Mouse (Mus musculus): ENCODE measurements around the gene Rmdn2.

The Rmdn2 gene

GRCm38 (mm10) chr17:79615897-79616296 is 4.2 kb downstream of the Rmdn2 start:
- no peak for DNase-seq (ENCODE audit: low read depth, low spot score)

GRCm38 (mm10) chr17:79616621-79617020 is 5.0 kb downstream of the Rmdn2 start:
- DNase-seq (ENCODE audit: low read depth, low spot score), result no peak

- DNase-seq (ENCODE audit: low read depth, low spot score), result no peak
Measured at GRCm38 (mm10) chr17:79618455-79618854, 6.8 kb downstream of the Rmdn2 start.

- no peak for DNase-seq (ENCODE audit: low read depth, low spot score)
Measured at GRCm38 (mm10) chr17:79618984-79619383, 7.3 kb downstream of the Rmdn2 start.

DNA sequence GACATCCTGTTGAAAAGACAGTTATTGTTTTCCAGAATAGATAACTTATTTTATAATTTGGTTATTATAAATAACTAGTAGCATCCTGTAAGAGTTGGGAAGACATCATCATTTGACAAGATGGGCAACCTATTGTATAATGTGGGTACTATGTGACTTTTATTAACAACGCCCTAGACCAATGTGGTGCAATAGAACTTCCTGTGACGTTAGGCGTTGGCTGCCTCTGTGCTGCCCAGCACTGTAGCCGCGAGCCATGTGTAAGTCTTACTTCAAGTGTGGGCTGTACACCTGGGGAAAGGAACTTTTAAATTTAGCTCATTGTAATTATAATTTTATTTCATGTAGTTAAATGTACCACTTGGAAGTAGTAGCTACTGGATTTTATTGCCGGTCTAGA is 10.4 kb downstream of the Rmdn2 start:
- no peak for DNase-seq (ENCODE audit: low read depth, low spot score)

DNA sequence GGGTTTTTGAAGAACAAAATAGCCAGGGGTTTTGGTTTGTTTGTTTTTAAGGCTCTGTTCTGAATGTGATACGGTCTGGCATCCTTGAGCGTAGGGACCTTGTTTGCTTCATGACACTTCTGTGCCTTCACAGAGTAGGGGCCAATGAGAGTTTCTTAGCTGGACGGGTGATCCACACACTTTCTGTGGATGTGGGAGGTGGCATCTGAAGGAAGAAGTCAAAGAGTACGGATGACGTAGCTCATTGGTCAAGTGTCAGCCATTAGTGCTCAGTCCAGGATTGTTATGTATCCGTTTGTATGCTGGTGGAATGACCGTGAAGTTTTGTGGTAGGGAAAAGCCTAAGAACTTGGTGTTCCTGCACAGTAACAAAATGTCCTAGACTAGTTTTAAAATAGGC is 10.9 kb downstream of the Rmdn2 start:
- DNase-seq (ENCODE audit: low read depth, low spot score), result no peak

GRCm38 (mm10) chr17:79623841-79624240 is 12.2 kb downstream of the Rmdn2 start:
- DNase-seq (ENCODE audit: low read depth, low spot score), result no peak

DNA sequence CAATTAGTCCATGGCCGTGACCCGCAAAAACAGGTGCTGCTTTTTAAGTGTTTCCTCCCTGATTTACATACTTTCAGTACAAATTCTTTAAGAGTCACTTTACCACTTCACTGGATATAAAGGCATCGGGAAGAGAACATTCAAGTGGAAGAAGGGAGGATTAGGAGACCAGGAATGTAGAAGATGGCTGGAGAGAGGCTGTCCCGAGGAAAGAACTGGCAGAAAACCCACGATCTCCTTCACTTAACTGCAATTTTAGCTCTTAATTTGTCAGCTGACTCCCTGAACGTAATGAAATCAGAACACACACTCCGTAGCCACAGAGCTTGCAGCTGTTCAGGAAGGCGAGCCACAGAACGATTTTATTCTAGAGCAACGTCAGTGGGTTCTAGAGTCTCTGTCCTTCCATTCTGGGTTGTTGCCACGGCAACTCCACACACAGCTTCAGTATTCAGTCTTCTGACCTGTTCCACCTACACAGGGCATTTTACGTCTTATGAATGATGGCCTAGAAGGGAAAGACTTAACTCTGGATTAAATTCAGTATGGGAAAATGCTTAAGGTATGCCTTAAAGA is 14.7 kb downstream of the Rmdn2 start:
- no peak for DNase-seq (ENCODE audit: low read depth, low spot score)

DNA sequence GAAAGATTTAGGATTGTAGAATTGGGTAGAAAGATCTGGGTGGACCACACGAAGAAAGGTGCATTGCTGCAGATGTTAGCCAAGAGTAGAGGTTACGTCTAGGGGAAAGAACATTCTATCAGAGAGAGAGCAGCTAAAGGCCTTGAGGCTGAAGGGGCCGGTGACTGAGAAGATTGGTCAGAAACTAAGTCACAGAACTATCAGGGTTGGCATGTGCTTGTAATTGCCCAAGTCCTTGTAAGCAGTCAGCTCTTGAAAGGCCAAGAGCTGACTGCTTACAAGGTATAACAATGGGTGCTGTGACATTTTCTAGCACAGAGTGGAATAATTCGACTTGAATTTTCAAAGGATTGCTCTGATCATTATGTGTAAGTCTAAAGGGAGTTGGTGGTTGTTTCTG is 38.2 kb downstream of the Rmdn2 start:
- DNase-seq (ENCODE audit: low read depth, low spot score), result no peak

GRCm38 (mm10) chr17:79650297-79650696 is 38.6 kb downstream of the Rmdn2 start:
- no peak for DNase-seq (ENCODE audit: low read depth, low spot score)

DNA sequence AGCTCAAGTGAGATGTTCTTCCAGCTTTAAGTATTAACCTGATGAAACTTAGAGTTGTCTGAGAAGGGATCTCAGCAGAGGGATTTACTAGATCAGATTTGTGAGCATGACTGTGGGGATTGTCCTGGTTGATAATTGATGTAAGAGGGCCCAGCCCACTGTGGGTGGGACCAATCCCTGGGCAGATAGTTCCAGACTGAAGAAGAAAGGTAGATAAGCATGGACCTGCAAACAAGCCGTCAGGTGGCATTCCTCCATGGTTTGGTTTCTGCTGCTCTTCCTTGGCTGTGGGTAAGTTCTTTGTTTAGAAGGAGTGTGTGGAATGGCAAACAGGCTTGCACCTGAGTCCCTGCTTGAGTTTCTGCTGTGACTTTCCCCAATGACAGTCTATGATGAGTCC is 41.5 kb downstream of the Rmdn2 start:
- DNase-seq (ENCODE audit: low read depth, low spot score), result no peak

GRCm38 (mm10) chr17:79654187-79654586 is 42.5 kb downstream of the Rmdn2 start:
- no peak for DNase-seq (ENCODE audit: low read depth, low spot score)

DNA sequence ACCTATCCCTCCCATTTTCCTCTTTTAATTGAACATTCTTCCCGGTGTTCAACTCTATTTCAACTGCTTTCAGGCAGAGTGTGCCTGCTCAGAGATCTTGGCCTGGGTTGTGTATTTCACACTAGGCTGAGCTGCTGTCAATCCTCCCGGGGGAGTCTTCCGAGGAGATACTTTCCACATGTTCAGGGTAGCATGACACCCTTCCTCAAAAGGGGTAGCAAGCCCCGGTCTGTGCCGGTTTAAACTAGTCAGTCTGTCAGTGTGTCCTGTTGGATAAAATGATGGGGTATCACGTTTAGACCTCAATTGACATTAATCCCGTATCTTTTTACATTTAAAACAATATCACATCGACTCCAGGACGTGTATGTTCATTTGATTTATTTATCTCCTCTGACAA is 46.1 kb downstream of the Rmdn2 start:
- no peak for DNase-seq (ENCODE audit: low read depth, low spot score)

DNA sequence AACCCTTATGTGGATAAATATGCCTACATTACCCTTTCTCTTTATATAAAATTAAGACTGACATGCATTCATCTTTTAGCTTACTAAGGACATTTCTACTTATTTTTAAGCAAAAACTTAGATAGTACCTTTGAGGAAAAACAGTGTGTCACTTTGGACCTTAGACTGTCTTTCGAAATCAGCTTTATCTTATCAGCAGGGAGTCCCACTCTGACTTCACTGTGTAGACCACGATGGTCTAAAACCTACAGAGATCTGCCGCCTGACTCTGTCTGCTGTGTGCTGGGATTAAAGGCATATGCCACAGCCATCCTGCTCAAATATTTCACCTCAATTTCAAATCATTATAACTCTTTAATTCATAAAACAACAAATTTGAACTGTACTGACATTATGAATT is 46.8 kb downstream of the Rmdn2 start:
- DNase-seq (ENCODE audit: low read depth, low spot score), result no peak

DNA sequence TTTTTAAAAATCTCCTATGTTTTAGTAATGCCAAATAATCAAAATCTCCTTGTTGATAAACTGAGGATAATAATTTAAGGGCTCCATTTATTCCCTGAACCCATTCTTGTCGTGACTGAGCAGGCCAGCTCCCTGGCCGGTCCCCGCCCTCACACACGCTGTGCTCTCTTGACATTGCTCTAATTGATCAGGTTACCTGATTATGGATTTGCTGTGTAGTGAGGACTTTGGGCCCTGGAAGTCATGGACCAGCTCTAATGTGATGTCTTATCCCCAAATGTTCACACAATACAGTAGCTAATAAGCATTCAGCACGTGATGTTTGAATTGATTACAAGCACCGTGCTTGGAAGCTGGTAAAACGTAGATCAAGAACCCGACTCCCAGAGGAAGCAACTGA is 47.2 kb downstream of the Rmdn2 start:
- DNase-seq (ENCODE audit: low read depth, low spot score), result no peak

GRCm38 (mm10) chr17:79661387-79661786 is 49.7 kb downstream of the Rmdn2 start:
- peak; percentile 49 for DNase-seq (ENCODE audit: low read depth, low spot score)

GRCm38 (mm10) chr17:79661848-79662247 is 50.2 kb downstream of the Rmdn2 start:
- DNase-seq (ENCODE audit: low read depth, low spot score), result no peak

DNA sequence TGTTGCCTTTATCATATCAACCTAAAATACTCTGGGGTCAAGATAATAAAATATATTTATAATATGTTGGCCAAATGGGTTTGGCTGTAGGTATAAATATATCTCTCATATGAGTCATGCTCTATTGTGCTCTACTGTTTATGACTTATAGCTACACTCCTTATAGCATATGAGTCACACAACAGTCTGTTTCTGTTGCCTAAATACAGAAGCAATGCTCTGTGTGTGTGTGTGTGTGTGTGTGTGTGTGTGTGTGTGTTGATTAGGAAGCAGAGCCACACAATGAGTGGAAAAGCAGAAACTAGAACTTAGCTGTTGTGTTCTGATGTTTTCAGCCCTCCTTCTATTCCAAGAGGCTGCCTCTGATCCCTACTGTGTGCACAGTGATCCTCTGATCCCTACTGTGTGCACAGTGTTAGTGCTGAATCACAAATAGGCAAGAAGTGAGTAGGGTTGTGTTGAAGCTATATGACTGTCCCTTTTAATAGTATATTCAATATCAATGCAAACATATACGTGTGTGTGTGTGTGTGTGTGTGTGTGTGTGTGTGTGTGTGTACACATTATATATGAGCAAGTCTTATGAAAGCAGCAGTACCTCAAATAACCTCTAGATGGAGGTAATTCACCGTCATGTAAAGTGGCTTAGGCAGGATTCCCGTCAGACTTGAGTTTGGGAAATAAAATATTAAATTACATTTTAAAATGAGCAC is 51.9 kb downstream of the Rmdn2 start:
- DNase-seq (ENCODE audit: low read depth, low spot score), result peak; percentile 46

DNA sequence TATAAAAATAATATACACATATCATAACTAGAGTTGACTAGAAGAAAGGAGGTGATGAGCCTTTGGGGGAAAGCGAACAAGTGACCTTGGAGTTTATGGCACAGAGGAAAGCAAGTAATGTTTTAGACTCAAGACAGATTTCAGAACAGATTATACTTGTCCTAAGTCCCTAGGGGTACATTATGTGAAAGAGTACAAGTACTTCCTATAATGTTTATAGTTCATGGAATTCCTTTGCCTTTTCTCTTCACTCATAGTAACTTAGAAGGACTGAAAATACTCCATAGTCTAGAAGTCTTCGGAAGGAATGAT is 52.4 kb downstream of the Rmdn2 start:
- no peak for DNase-seq (ENCODE audit: low read depth, low spot score)

DNA sequence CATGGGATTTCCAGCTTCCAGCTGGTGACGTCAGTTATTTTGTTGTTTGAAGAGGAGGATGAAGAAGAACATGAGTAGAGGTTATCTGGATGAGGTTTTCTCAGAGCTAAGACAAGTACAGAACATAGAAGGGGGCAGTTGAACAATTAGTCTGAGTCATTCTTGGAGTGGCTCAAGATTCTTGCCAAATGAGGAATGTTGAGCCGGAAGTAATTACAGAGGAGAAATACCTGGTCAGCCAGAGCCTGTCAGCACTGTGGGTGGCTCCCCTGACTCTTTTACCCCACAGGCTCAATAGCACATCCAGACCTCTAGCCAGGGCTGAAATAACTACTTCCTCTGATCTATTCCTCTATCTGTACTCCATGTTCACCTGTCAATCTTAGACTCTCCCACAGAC is 59.2 kb downstream of the Rmdn2 start:
- DNase-seq (ENCODE audit: low read depth, low spot score), result no peak

GRCm38 (mm10) chr17:79695106-79695505 is 83.4 kb downstream of the Rmdn2 start:
- DNase-seq (ENCODE audit: low read depth, low spot score), result no peak

DNA sequence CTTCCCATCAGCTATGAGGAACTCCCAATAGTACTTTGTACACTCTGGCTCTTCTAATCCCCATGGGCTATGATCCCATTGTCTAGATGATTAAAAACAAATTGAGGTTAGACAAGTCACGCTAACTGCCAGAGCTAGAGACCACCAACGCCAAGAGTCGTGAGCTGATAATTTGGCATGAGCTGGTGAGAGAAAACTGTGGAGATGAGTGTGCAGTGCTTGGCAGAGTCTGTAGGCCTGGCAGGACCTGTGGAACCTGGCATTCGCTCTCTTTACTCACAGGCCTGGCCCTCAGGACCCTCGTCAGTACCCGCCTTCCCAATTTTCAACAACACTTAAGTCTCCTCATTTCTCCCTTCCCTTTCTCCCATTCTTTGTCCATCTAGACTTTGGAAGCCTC is 83.9 kb downstream of the Rmdn2 start:
- DNase-seq (ENCODE audit: low read depth, low spot score), result no peak

- no peak for DNase-seq (ENCODE audit: low read depth, low spot score)
Measured at GRCm38 (mm10) chr17:79699197-79699596, 87.5 kb downstream of the Rmdn2 start.

GRCm38 (mm10) chr17:79700871-79701270 is 89.2 kb downstream of the Rmdn2 start:
- DNase-seq (ENCODE audit: low read depth, low spot score), result no peak
